Mouse (Mus musculus): ENCODE measurements around the gene Ttc3. TPM values are rescaled to one million over a fixed set of nuclear protein-coding genes. Genes with fewer than 3 reads are reported as not detected.

Gene Ttc3
- polyA plus RNA-seq, 1 experiment from 2014 or later: 624 TPM

DNA sequence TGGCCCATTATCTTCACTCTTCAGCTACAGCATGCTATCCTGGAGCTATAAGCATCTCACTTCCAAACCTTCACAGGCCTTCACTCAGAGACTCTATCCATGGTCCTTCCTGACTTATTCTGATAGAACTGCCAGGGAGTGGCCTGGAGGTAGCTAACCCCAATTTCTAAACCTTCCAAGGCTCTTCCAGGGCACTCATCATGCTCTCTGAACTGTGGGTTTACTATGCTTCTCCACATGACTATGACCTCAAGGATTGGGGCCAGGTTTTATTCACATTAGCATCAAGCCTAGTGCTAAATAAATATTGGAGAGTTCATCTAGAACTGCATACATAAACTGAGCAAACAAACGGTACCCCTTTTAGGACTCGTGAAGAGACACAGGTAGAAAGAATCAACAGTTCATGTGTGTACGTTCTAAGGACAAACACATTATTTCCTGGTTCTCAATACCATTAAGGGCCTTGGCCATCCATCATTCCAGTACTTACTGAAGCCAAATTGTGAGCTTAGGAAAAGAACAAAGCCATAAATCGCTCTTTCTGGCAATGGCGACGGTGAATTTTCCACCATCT lies 734 bp upstream of the Ttc3 start:
- DNase-seq (ENCODE audit: low spot score): no peak
- WGBS: 10% methylated on average over 6 of the region's 6 CpGs

DNA sequence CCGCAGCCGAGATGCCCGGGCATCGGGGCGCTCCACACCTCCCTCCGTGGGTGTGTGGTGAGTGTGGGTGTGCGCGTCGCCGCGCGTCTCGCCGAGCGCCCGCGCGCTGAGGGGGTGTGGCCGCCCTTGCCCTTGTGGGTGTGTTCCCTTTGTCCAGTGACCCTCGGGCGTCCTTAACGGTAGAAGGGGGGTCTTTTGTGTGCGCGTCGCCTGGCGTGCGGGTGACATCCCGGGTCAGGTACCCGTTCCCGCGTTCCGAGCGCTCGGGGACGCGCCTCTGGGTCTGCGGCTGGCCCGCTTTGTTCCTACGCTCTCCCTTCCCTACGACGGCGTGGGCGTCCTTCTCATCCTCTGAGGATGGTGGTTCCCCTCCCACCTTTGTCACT lies 490 bp downstream of the Ttc3 start:
- H3K27ac ChIP-seq (ENCODE audit: low read depth, low read length): peak overlapping the region; percentile 98
- peak overlapping the region; percentile 50 for H3K4me2 ChIP-seq (replicated peaks; ENCODE audit: low read depth, low read length)
- no peaks in the 10 kb centered on the region for H3K4me1 ChIP-seq (replicated peaks; ENCODE audit: control insufficient read depth, insufficient read depth, low read length)
- H3K4me3 ChIP-seq (ENCODE audit: low read depth, low read length): peak overlapping the region; percentile 94
- H3K36me3 ChIP-seq (ENCODE audit: control insufficient read depth, insufficient read depth, low read length): no peaks in the 10 kb centered on the region
- peak overlapping the region; percentile 95 for H3K9ac ChIP-seq (ENCODE audit: low read depth, low read length)
- H3K9me3 ChIP-seq (ENCODE audit: control insufficient read depth, low read length): no peaks in the 10 kb centered on the region
- H3K27me3 ChIP-seq (ENCODE audit: control insufficient read depth, insufficient read depth, low read length): no peaks in the 10 kb centered on the region
- ATAC-seq (ENCODE audit: low FRiP score) (peak; percentile 79), DNase-seq (ENCODE audit: low spot score) (no peak)
- WGBS: under 1% methylated on average over 42 of the region's 43 CpGs

More for the DNA sequence above, 734 bp upstream of the Ttc3 start:
- Histone ChIP-seq H3K27ac (ENCODE audit: low read depth, low read length) (peak overlapping the region; percentile 98), H3K9ac (ENCODE audit: low read depth, low read length) (peak overlapping the region; percentile 93), H3K4me1 (replicated peaks; ENCODE audit: control insufficient read depth, insufficient read depth, low read length) (no peaks in the 10 kb centered on the region), H3K9me3 (ENCODE audit: control insufficient read depth, low read length) (no peaks in the 10 kb centered on the region), H3K27me3 (ENCODE audit: control insufficient read depth, insufficient read depth, low read length) (no peaks in the 10 kb centered on the region), H3K4me3 (ENCODE audit: low read depth, low read length) (peak overlapping the region; percentile 94), H3K36me3 (ENCODE audit: control insufficient read depth, insufficient read depth, low read length) (no peaks in the 10 kb centered on the region), H3K4me2 (replicated peaks; ENCODE audit: low read depth, low read length) (peak overlapping the region; percentile 35)
- no peak for ATAC-seq (ENCODE audit: low FRiP score)

DNA sequence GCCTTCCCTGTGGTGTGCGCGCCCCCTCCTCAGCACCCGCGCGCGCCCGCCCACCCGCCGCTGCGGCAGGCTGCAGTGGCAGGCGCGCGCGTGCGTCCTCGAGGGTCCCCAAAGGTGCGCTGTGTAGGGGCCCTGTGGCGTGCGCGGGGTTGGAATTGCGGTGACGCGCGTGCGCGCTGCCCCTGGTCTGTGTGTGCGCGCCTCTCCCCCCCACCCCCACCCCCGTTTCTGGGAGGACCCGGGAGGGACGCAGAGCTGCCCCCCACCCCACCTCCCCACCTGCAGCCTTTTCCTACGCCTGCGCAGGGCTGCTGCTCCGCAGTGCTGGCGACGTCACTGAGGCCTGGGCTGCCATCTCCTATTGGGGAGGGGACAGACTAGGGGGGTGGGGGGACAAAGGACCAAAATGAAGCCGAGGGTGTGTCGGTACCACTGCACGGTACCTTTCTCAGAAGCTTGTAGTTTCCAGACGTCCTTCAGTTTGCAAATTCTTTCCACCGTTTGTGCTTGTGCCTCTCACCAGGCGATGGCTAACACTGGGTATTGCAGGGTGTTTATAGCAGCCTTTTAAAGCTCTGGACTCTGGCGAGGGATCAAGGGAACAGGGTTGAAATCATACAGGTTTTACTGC lies 998 bp downstream of the Ttc3 start, which contains the start of gene Pigp:
TSS of gene Pigp (minus strand) at position 542 of the 631 bp plus-strand sequence.
- H3K9me3 ChIP-seq (ENCODE audit: control insufficient read depth, low read length): no peaks in the 10 kb centered on the region
- no peaks in the 10 kb centered on the region for H3K27me3 ChIP-seq (ENCODE audit: control insufficient read depth, insufficient read depth, low read length)
- H3K36me3 ChIP-seq (ENCODE audit: control insufficient read depth, insufficient read depth, low read length): no peaks in the 10 kb centered on the region
- no peaks in the 10 kb centered on the region for H3K4me1 ChIP-seq (replicated peaks; ENCODE audit: control insufficient read depth, insufficient read depth, low read length)
- under 1% methylated on average over 36 of the region's 43 CpGs for WGBS
- DNase-seq (ENCODE audit: low spot score) (peak; percentile 90), ATAC-seq (ENCODE audit: low FRiP score) (peak; percentile 89)
- H3K4me2 ChIP-seq (replicated peaks; ENCODE audit: low read depth, low read length): peak within 1 kb of the TSS; percentile 50
- H3K27ac ChIP-seq (ENCODE audit: low read depth, low read length): peak within 1 kb of the TSS; percentile 98
- H3K4me3 ChIP-seq (ENCODE audit: low read depth, low read length): peak within 1 kb of the TSS; percentile 94
- peak within 1 kb of the TSS; percentile 95 for H3K9ac ChIP-seq (ENCODE audit: low read depth, low read length)

DNA sequence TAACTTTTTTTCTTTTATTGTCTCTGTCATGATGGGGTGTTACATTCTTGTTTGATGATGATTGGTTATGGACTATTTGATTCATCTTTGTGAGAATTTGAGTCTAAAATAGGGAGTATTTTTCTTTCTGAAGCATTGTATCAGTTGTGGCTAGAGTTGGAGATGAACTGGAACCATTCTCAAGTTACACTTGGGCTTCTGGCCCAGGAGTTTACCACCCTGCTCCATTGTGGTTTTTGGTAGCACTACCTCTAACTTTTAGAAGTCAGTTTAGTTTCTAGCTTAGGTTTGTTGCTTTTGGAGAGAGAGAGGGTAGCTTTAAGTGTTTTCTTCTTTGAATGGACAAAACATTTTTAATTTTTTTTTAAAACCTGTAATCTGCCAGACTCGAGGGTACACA lies 9.0 kb downstream of the Ttc3 start:
- DNase-seq (ENCODE audit: low spot score): no peak
- ATAC-seq (ENCODE audit: low FRiP score): no peak
- Histone ChIP-seq H3K4me1 (replicated peaks; ENCODE audit: control insufficient read depth, insufficient read depth, low read length) (no peaks in the 10 kb centered on the region), H3K36me3 (ENCODE audit: control insufficient read depth, insufficient read depth, low read length) (no peaks in the 10 kb centered on the region), H3K9me3 (ENCODE audit: control insufficient read depth, low read length) (no peaks in the 10 kb centered on the region), H3K4me3 (ENCODE audit: low read depth, low read length) (no peak overlapping the region), H3K9ac (ENCODE audit: low read depth, low read length) (no peak overlapping the region), H3K27ac (ENCODE audit: low read depth, low read length) (no peak overlapping the region), H3K27me3 (ENCODE audit: control insufficient read depth, insufficient read depth, low read length) (no peaks in the 10 kb centered on the region), H3K4me2 (replicated peaks; ENCODE audit: low read depth, low read length) (no peak overlapping the region)
- WGBS: 81% methylated on average over 1 of the region's 1 CpGs

DNA sequence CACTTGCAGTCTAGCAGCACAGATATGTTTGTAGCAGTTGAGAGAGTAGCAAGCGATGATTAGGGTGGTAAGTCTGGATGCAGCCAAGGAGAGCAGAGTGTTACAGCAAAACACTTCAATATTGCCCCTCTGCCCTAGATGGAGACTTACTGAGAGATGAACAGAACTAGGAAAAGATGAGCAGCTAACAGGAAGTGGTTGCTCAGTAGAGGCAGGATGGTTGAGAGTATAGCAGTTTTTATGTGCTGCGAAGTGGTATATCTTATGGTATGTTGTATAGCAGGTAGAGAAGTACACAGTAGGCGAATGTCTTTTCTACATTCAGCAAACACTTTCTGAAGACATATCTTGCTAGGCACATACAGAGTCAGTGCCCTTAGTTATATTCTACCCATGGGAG lies 12.9 kb downstream of the Ttc3 start:
- no peak overlapping the region for H3K4me3 ChIP-seq (ENCODE audit: low read depth, low read length)
- H3K4me1 ChIP-seq (replicated peaks; ENCODE audit: control insufficient read depth, insufficient read depth, low read length): no peaks in the 10 kb centered on the region
- H3K27me3 ChIP-seq (ENCODE audit: control insufficient read depth, insufficient read depth, low read length): no peaks in the 10 kb centered on the region
- 95% methylated on average over 3 of the region's 3 CpGs for WGBS
- H3K36me3 ChIP-seq (ENCODE audit: control insufficient read depth, insufficient read depth, low read length): no peaks in the 10 kb centered on the region
- no peak overlapping the region for H3K4me2 ChIP-seq (replicated peaks; ENCODE audit: low read depth, low read length)
- no peak overlapping the region for H3K27ac ChIP-seq (ENCODE audit: low read depth, low read length)
- DNase-seq (ENCODE audit: low spot score) (no peak), ATAC-seq (ENCODE audit: low FRiP score) (no peak)
- no peaks in the 10 kb centered on the region for H3K9me3 ChIP-seq (ENCODE audit: control insufficient read depth, low read length)
- no peak overlapping the region for H3K9ac ChIP-seq (ENCODE audit: low read depth, low read length)

DNA sequence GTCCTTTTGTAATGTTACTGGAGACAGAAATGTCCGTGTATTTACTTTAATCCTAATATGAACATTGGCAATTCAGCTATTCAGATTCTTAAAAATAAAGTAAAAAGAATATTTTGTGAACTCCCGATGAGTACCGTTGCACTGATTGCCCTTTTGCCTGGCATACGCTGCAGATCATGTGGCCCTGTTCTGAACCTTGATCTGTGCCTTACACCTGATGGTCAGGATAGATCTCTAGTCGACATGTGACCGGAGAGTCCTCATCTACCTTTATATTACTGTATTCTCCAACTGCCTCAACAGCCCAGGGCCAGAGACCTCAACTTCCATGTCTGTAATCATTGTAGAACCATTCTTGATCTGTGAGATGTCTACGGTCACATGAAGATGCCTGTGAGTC lies 17.3 kb downstream of the Ttc3 start:
- ATAC-seq (ENCODE audit: low FRiP score): no peak
- H3K36me3 ChIP-seq (ENCODE audit: control insufficient read depth, insufficient read depth, low read length): no peaks in the 10 kb centered on the region
- H3K4me2 ChIP-seq (replicated peaks; ENCODE audit: low read depth, low read length): no peak overlapping the region
- no peak overlapping the region for H3K4me3 ChIP-seq (ENCODE audit: low read depth, low read length)
- H3K4me1 ChIP-seq (replicated peaks; ENCODE audit: control insufficient read depth, insufficient read depth, low read length): no peaks in the 10 kb centered on the region
- no peak overlapping the region for H3K27ac ChIP-seq (ENCODE audit: low read depth, low read length)
- WGBS: 97% methylated on average over 7 of the region's 7 CpGs
- no peak for DNase-seq (ENCODE audit: low spot score)
- no peak overlapping the region for H3K9ac ChIP-seq (ENCODE audit: low read depth, low read length)
- no peaks in the 10 kb centered on the region for H3K27me3 ChIP-seq (ENCODE audit: control insufficient read depth, insufficient read depth, low read length)
- H3K9me3 ChIP-seq (ENCODE audit: control insufficient read depth, low read length): no peaks in the 10 kb centered on the region

DNA sequence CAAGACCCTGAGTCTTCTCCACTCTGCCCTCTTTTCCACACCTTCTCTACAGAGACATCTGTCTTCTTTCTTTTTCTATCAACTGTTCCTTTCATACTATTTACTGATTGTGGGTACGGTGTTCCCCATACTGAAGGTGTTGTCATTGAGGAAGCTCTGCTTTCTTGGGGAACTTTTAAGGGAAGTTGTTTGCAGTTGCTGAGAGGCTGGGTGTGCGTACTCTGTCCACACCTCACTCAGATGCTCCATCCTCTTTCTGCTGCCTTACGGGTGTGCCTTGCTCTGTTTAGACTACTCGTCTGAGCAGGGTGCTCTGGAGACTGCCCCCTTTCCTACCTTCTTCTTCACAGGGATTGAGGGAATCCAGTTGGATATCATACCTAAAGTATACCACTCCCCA lies 21.9 kb downstream of the Ttc3 start:
- no peak for DNase-seq (ENCODE audit: low spot score)
- ATAC-seq (ENCODE audit: low FRiP score): no peak
- H3K4me2 ChIP-seq (replicated peaks; ENCODE audit: low read depth, low read length): no peak overlapping the region
- H3K9me3 ChIP-seq (ENCODE audit: control insufficient read depth, low read length): no peaks in the 10 kb centered on the region
- no peaks in the 10 kb centered on the region for H3K27me3 ChIP-seq (ENCODE audit: control insufficient read depth, insufficient read depth, low read length)
- no peak overlapping the region for H3K9ac ChIP-seq (ENCODE audit: low read depth, low read length)
- no peaks in the 10 kb centered on the region for H3K4me1 ChIP-seq (replicated peaks; ENCODE audit: control insufficient read depth, insufficient read depth, low read length)
- no peaks in the 10 kb centered on the region; the same call in 1 of the 2 replicates for H3K36me3 ChIP-seq (ENCODE audit: control insufficient read depth, insufficient read depth, low read length)
- no peak overlapping the region for H3K27ac ChIP-seq (ENCODE audit: low read depth, low read length)
- no peak overlapping the region for H3K4me3 ChIP-seq (ENCODE audit: low read depth, low read length)
- 94% methylated on average over 4 of the region's 4 CpGs for WGBS

DNA sequence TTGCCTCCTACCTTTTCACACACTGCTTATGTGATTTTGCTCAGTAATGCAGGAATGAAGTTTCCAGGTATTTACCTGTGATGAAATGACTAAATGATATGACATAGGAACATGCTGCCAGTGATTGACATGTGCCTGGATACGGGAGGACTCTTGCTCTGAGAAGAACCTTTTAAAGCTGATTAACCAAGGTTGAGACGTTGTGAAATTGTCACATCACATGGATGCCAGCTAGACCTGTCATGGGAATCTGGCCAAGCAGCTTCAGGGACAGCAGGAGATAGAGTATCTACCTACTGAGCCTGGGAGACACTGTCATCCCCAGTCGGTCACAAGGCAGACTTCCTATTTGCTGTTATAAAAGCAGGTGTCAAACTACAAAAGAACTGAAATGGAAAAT lies 24.6 kb downstream of the Ttc3 start:
- no peak overlapping the region for H3K4me2 ChIP-seq (replicated peaks; ENCODE audit: low read depth, low read length)
- H3K27ac ChIP-seq (ENCODE audit: low read depth, low read length): no peak overlapping the region
- DNase-seq (ENCODE audit: low spot score) (no peak), ATAC-seq (ENCODE audit: low FRiP score) (no peak)
- H3K4me1 ChIP-seq (replicated peaks; ENCODE audit: control insufficient read depth, insufficient read depth, low read length): no peaks in the 10 kb centered on the region
- 84% methylated on average over 3 of the region's 3 CpGs for WGBS
- no peak overlapping the region for H3K9ac ChIP-seq (ENCODE audit: low read depth, low read length)
- H3K27me3 ChIP-seq (ENCODE audit: control insufficient read depth, insufficient read depth, low read length): no peaks in the 10 kb centered on the region
- no peak overlapping the region for H3K4me3 ChIP-seq (ENCODE audit: low read depth, low read length)
- no peaks in the 10 kb centered on the region; the same call in 1 of the 2 replicates for H3K36me3 ChIP-seq (ENCODE audit: control insufficient read depth, insufficient read depth, low read length)
- H3K9me3 ChIP-seq (ENCODE audit: control insufficient read depth, low read length): no peaks in the 10 kb centered on the region

DNA sequence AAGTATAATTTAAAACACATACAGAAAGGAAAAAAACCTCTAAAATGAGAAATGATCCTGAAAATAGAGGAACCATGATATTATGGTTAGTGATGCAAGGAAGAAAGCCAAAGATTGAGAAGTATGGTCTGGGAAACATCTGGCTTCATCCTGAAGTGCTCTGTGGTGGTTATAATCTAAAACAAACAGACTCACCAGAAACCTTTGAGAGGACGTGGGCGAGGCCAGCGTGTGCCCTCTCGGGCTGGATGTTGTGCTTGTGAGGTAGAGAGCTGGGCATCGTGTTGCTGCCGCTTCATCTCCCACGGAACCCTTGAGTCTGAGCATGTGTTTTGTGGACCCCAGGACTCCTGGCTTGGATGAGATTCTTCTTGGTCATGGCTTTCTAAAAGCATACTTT lies 26.2 kb downstream of the Ttc3 start:
- H3K27ac ChIP-seq (ENCODE audit: low read depth, low read length): no peak overlapping the region
- 84% methylated on average over 7 of the region's 7 CpGs for WGBS
- H3K4me1 ChIP-seq (replicated peaks; ENCODE audit: control insufficient read depth, insufficient read depth, low read length): no peaks in the 10 kb centered on the region
- no peak overlapping the region for H3K4me3 ChIP-seq (ENCODE audit: low read depth, low read length)
- no peaks in the 10 kb centered on the region; the same call in 1 of the 2 replicates for H3K36me3 ChIP-seq (ENCODE audit: control insufficient read depth, insufficient read depth, low read length)
- H3K9me3 ChIP-seq (ENCODE audit: control insufficient read depth, low read length): no peaks in the 10 kb centered on the region
- H3K9ac ChIP-seq (ENCODE audit: low read depth, low read length): no peak overlapping the region
- ATAC-seq (ENCODE audit: low FRiP score) (no peak), DNase-seq (ENCODE audit: low spot score) (no peak)
- no peak overlapping the region for H3K4me2 ChIP-seq (replicated peaks; ENCODE audit: low read depth, low read length)
- H3K27me3 ChIP-seq (ENCODE audit: control insufficient read depth, insufficient read depth, low read length): no peaks in the 10 kb centered on the region

All from hindbrain, embryonic 11.5 days (tissue).